Mouse (Mus musculus) adrenal gland, postnatal 25 days (tissue): ENCODE data around the gene Cep164. TPM values are rescaled to one million over a fixed set of nuclear protein-coding genes. Genes with fewer than 3 reads are reported as not detected.

Experiments
- total RNA-seq: library from RNA; stranded (reverse); gene quantifications from 2 replicates; pipeline ENCODE4 v1.2.3, GENCODE M21; 2021

Cep164 gene
- total RNA-seq, 1 experiment from 2014 or later = 23.1 TPM

Other genes with a start within 250 kb of the Cep164 start
- 22.6 and 31.1 TPM in 2 replicates for gene Bace1, start 9.9 kb upstream of the Cep164 start, total RNA-seq
- gene Pcsk7, start 77.8 kb upstream of the Cep164 start, total RNA-seq = 28.9 and 33.7 TPM in 2 replicates
- gene Rnf214, start 78.2 kb upstream of the Cep164 start, total RNA-seq = 51.8 and 56.0 TPM in 2 replicates
- 51.0 and 70.2 TPM in 2 replicates for gene Tagln, start 107.4 kb upstream of the Cep164 start, total RNA-seq
- gene Sidt2, start 126.6 kb upstream of the Cep164 start, total RNA-seq = 286 and 328 TPM in 2 replicates
- gene Pafah1b2, start 184.0 kb upstream of the Cep164 start, total RNA-seq = 112 and 146 TPM in 2 replicates
- gene Sik3, start 184.1 kb upstream of the Cep164 start, total RNA-seq = 57.3 and 63.2 TPM in 2 replicates